Mouse (Mus musculus) ES-CJ7 (cell line): Measurements from ENCODE around the gene Filip1l.

Experiments
- DNase-seq: peaks from one replicate; pipeline ENCODE4 v3.0.0; 2011; ENCODE audit warnings: low read depth, low spot score

The Filip1l gene

GRCm38 (mm10) chr16:57352751-57353150, at the start of gene Filip1l:
TSS of gene Filip1l (plus strand) at chr16:57353093.
- DNase-seq: no peak

DNA sequence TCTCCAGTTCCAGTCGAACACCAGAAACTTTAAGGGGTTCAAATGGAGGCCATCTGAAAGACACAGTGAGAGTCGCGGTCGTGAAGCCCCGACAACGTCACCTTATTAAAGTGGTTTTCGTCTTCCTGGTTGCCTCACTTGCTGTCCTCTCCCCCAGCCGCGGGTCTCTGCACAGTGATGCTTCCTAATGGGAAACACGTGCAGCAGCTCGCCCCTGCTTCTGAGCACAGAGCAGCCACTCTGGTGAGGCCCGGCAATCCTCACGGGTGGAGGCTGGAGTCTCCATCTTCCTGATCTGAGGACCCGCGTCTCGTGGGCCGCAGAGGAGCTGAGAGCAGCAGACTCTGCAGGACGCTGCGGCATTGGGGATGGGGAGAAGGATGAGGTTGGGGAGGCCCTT, 49.2 kb upstream of the Filip1l start:
- DNase-seq: no peak

DNA sequence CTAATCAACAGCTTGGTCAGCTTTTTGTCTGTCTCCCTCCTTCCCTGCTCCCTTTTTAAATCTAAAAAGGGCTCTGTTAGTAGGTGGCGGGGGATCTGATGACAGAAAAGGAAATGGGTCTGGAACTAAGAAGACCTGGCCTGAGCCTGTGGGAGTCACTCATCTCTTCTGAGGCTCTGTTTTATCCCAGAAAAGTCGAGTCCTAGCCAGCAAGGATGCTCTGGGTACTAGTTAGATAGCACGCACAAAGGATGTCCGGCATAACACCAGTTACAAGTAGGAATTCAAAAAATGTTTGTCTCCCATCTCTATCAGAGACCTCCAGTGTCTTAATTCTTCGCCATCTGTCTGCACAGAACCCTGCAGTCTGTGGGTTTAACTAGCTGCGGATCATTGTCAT, 47.4 kb upstream of the Filip1l start:
- DNase-seq: no peak

DNA sequence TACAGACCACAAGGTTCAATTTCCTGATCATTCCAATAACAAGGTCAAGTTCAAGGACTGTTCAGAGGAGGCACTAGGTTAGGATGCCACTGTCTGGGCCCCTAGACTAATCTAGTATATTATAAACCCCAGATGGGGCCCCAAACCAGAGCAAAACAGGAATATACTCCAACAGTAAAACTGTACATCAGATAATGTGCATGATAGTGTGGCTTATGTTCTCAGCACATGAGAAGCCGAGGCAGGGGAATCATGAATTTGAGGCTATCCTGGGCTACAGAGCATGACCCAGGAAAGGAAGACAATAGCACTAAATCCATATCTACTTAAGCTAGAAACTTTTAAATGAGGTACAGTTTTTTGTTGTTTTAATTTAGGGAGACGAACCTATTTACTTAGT, 40.8 kb upstream of the Filip1l start:
- DNase-seq: no peak

DNA sequence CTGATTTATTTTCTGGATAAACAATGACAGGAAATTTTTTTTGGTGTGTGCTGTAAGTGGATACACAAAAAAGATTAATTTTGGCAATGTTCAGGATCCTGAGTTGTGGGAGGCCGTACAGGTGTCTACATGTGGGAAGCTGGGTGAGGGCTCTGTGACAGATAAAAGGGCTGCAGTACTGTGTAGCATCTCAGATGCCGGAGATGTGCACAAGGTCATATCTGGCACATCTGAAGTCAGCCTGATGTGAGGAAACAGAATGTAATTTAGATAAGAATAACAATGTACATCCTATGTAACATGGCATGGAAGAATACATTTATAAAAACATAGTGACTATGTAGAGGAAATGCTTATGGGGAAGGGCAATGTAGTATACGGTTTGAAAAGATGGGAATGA, 39.4 kb upstream of the Filip1l start:
- no peak for DNase-seq

GRCm38 (mm10) chr16:57314236-57314635, 38.7 kb upstream of the Filip1l start:
- DNase-seq: no peak

DNA sequence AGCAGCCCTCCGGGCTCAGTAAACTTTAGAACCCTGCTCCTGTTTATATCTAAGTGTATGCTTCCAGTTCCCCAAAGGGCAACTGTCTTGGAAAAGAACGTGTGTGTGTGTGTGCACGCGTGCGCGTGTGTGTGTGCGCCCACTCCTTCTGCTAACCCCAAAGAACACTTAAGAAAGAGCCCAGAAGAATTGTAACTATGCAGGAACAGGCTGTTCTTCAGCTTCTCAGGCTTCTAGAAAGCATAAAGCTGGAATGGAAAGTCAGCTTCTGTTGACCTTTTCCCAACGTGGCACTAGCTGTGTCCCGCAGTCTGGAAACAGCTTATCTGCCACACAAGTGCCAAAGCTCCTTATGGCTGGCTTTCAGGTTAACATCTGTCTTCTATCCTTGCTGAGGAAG, 37.9 kb upstream of the Filip1l start:
- no peak for DNase-seq

DNA sequence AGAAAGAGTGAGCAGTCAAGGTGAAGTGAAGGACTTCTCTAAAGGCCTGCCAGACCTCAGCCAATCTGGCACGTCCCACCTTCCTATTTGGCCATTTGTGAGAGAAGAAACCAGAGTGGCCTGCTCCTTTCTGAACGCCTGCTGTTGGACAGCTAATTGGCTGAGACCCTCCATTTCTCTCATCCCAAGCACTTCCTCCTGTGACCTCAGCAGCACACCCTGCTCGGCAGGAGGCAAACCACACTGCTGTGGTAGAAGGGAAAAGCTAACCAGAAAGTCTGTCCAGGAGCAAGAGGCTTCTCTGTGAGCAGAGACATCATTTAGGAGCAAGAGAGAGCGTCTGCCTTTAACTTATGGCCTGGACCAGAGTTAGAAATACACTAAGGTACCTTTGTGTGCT, 35.8 kb upstream of the Filip1l start:
- DNase-seq: no peak

DNA sequence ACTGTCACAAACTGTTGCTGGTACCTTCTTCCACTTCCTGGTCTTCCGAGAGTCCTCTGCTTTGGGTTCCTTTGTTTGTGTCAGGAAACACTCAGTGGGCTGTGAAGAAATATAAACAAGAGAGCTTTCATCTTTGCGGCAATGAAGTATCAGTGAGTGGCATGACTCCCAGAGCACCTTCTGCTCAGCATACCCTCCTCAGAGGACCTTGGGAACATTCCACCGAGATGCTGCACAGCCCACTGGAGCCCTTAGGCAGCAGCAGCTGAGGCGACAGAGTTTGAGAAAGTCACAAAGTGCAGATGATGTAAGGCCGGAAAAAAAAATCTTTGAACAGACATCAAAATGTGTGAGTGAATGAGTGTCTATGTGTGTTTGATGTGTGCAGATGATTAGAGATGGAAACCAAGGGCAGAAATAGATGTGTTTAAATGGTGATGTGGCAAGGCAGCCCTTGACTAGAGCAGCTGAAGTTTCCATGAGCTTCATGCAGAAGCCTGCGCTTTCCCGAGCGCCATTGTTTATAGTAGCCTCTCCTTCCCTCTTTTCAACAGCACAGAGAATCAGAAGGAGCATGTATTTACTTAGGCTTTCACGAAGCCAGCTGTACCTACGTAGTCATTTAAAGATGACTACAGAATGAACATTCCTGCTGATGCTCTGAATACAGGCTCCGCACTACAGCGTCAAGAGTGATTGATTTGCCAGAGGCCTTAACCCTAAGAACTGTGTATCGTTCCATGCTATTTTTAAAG, 34.8 kb upstream of the Filip1l start:
- DNase-seq: no peak

- DNase-seq: no peak
Observed at GRCm38 (mm10) chr16:57318637-57319125, 34.2 kb upstream of the Filip1l start.

DNA sequence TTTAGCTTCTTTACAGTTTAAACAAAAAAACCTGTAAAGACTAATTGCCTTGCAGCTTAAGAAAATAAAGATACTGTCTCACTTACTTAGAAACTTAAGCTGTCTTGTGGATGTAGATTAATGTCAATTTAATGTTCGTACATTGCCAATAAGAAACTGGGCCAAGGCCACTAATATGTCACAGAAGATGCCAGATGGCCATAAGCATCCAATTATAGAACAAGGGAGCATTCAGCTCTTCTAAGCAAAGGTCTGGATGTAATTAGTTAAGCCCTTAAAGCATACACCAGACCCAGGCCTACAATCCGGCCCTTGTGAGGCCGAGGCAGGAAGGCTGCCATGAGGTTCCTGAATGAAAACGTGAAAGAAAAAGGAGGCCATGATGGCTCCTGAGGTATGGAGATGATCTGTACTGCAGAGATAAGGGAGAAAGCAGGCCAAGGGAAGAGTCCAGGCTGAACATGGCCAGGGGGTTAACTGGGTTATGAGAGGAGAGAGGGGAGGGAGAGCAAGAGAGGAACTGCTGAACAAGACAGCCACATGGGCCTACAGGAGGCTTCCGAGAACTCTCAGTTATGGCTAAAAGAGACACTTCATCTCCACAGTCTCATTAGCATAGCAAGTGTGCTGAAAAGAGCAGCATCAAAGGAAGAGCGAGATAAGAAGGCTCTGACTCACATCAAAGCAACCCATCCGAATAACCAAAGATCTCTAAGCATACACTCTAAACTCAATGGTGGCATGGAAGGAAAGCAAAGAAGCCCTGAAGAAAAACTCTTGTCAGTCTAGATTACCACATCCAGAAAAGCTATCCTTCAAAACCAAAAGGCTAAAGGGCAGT, 33.4 kb upstream of the Filip1l start:
- no peak for DNase-seq

DNA sequence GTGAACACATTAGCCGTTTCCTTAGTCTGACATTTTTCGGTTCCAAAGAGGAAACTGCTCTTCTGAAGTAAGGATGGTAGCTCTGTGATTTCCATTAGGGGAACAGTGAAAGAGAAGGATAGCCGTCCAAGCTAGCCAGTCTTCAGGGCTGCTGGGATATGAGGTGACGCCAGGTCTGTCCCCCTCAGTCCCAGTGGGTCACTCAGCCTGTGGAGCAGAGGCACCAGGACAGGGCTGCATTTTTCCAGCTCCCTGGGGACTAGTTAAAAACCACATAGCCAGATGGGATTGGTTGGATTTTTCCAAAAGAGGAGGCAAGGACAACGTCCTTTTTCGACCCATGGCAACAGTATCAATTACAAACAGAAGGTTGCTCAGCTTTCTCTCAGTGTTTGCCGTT, 25.9 kb upstream of the Filip1l start:
- DNase-seq: no peak

DNA sequence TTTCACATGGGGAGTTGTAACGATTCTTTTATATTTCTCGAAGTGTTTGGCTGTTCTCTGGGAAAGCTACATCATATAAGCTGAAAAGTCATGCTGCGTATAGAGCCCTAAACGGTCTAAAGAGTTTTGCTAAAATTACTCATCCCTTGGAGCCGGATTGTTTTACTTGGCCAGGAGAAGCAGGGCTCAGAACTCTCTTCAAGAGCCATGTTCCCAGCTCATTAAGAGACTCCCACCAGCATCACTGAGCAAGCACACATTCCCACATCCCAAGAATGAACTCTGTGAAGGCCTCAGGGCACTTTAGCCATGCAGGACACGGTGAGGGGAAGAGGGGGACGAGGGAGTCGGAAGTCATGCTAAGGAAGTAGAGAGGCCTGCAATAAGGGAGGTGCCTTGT, 23.9 kb upstream of the Filip1l start:
- DNase-seq: no peak

- no peak for DNase-seq
Observed at GRCm38 (mm10) chr16:57330111-57330510, 22.8 kb upstream of the Filip1l start.

GRCm38 (mm10) chr16:57332301-57332700, 20.6 kb upstream of the Filip1l start:
- DNase-seq: no peak

DNA sequence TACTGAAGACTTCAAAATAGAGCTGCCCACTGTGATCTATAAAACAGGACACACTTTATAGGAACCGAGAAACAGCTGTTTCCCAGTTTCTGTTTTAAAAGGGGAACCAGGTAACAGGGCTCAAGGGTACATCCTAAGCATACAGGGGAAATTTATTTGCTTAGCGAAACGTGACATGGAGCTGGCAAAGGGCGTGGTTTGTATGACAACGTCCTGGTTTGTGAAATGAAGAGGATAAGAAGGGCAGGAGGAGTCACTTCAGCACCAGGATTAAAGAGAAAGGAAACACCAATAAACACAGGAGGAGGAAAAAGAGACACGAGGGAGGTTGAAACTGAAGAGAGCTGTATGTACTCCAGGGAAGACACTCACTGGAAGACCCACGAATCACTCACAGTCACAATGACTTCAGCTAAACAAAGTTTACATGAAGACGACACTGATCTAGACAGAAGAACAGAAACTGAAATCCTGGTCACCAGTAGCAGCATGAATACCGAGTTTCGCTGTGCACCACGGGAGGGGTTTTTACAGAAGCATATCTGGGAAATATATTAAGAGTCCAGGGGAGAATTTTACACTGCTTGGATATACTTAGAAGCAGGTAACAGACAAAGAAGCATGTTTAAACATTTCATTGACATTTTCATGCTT, 16.0 kb upstream of the Filip1l start:
- DNase-seq: no peak

GRCm38 (mm10) chr16:57339765-57340612, 12.9 kb upstream of the Filip1l start:
- peak; percentile 5 for DNase-seq

- no peak for DNase-seq
Observed at GRCm38 (mm10) chr16:57340613-57340898, 12.3 kb upstream of the Filip1l start.

- DNase-seq: no peak
Observed at GRCm38 (mm10) chr16:57346258-57346657, 6.6 kb upstream of the Filip1l start.

GRCm38 (mm10) chr16:57349039-57349438, 3.9 kb upstream of the Filip1l start:
- no peak for DNase-seq

GRCm38 (mm10) chr16:57349689-57350088, 3.2 kb upstream of the Filip1l start:
- DNase-seq: no peak
